Mouse (Mus musculus) layer of hippocampus, adult 8-10 months (tissue): ENCODE results near the gene Otc. TPM values are rescaled to one million over a fixed set of nuclear protein-coding genes. Genes with fewer than 3 reads are reported as not detected.

ENCODE experiments used
- total RNA-seq, 4 experiments: library from RNA; stranded (reverse); gene quantifications; 2 replicates each; pipeline ENCODE4 v1.2.4; 2022

Otc gene
- total RNA-seq, 4 experiments from 2014 or later = not detected

Other genes starting within 250 kb of the Otc start
- gene Srpx, start 134.6 kb upstream of the Otc start, total RNA-seq = under 1 TPM in 3 of 4 experiments, not detected in 1; 0.35 to 0.70 (median 0.64) TPM
- gene Rpgr, start 35.4 kb upstream of the Otc start, total RNA-seq = 10 to 100 TPM; 17.7 to 20.2 (median 18.7) TPM
- gene Tspan7, start 232.9 kb downstream of the Otc start, total RNA-seq = 1,000 to 10,000 TPM in 3 of 4 experiments, 100 to 1,000 TPM in 1; 952 to 1,125 (median 1,046) TPM